Mouse (Mus musculus) B cell, adult 62 days (primary cell): ENCODE measurements around the gene Gm2163. TPM values are rescaled to one million over a fixed set of nuclear protein-coding genes. Genes with fewer than 3 reads are reported as not detected.

Experiments
- total RNA-seq: library from RNA; stranded (reverse); gene quantifications from 4 replicates; pipeline ENCODE4 v1.2.4, GENCODE M21; 2023

Gm2163 gene
- total RNA-seq: not detected in 4 replicates

DNA sequence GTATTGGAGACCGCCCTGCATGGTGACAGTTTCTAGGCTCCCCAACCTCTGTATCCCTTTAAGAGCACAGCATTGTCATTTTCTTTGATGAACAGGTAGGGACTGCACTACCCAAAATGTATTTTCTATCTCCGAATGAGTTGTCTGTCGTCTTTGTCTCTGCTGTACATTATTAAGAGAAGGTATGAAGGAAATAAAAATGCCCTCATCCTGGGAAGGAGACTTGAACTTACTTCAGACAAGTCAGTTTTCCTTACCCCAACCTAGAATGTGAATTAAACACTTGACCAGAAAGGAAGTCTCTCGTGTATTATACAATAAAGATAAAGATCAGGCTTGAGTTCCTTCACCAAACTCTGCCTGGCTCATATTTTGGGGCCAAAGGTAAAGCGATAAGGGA, at the start of gene Gm2163:
TSS of gene Gm2163 (plus strand) at position 301 of the 400 bp plus-strand sequence.

DNA sequence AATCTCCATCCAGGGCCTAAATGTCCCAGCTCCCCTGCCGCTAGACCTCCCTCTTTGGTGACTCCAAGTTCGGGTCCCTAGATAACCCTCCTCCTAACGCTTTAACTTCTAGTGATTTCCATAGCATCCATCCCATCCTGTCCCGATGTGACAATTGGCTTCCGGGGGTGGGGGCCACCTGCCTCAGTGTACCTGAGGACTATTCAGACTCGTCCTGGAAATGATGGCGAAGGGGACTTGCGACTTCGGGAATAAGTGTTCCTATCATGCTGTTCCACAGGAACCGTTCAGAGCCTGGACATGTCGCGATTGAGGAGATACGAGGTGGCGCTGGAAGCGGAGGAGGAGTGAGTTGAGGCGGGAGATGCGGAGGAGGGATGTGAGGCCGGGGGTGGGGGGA, 27.5 kb upstream of the Gm2163 start, which contains the start of gene Gm21586:
TSS of gene Gm21586 (plus strand) at position 301 of the 400 bp plus-strand sequence.

DNA sequence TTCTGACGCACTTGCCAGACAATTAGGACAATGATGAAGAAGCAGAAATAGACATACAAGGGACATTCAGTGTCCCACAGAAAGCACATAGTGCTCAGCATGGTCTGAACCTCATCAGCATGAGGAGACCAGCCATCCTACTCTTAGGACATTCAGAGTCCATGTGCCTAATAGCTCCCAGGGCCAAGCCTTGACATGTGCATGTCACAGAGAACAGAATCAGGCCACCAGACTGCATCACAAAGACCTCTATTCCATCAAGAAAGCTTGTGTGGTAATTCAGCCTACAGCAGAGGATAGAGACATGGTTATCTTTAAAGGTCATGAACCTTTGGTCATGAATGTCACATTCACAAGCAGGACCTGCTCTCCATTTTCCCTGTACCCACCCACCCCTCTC, 61.5 kb downstream of the Gm2163 start, which contains the start of gene Fam205a2:
TSS of gene Fam205a2 (minus strand) at position 101 of the 400 bp plus-strand sequence.

DNA sequence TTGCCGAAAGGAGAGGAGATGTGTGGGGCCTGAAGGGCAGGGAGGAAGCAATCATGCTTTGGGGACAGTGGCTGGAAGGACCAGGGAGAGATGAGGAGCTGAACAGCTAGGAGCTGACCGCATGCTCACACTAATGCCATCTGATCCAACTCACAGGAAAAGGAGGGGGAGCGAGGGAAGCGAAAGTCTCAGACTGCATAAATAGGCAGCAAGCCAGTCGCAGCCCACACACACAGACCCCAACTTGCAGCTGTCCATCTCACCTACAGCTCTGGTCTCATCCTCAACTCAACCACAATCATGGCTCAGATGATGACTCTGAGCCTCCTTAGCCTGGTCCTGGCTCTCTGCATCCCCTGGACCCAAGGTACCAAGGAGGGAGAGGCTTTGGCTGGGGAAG, 145.3 kb downstream of the Gm2163 start, which contains the start of gene Gm10591:
TSS of gene Gm10591 (plus strand) at position 301 of the 400 bp plus-strand sequence.

DNA sequence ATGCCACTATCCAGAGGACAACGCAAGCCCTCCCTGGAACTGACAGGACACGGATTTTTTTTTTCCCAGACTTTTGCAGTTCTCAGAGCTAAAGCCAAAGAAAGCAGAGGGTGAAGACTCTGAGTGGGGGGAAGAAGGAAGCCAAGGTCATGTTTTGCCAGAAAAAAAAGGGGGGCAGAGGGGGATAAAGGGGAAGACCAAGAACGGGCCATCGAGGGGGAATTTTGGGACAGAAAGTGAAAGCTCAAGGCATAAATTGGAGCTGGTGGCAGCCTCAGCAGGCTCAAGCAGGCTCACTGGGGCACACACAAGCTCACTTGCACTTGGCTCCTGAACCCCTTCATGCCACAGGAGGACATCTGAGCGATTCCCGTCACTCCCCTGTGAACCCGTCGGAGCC, 162.9 kb downstream of the Gm2163 start, which contains the start of gene Gm2564:
TSS of gene Gm2564 (plus strand) at position 301 of the 400 bp plus-strand sequence.

Other genes starting within 250 kb of the Gm2163 start
- not detected in 4 replicates for gene Gm10600, start 226.1 kb upstream of the Gm2163 start, total RNA-seq
- gene Ccl21b, start 211.0 kb upstream of the Gm2163 start, total RNA-seq: not detected in 4 replicates
- not detected in 4 replicates for gene Gm21953, start 172.5 kb upstream of the Gm2163 start, total RNA-seq
- not detected in 4 replicates for gene Fam205a3, start 148.4 kb upstream of the Gm2163 start, total RNA-seq
- not detected in 4 replicates for gene Gm21586, start 27.4 kb upstream of the Gm2163 start, total RNA-seq
- gene Fam205a2, start 61.4 kb downstream of the Gm2163 start, total RNA-seq: not detected in 4 replicates
- not detected in 4 replicates for gene Gm10591, start 145.4 kb downstream of the Gm2163 start, total RNA-seq
- gene Gm2564, start 163.0 kb downstream of the Gm2163 start, total RNA-seq: not detected in 4 replicates
- gene Ccl27b, start 188.5 kb downstream of the Gm2163 start, total RNA-seq: not detected in 4 replicates
- not detected in 4 replicates for gene Il11ra2, start 195.1 kb downstream of the Gm2163 start, total RNA-seq